Comparison of ENCODE assay signal across 16 mouse cellular contexts in genomic region chr6:111965766-111966165, GRCm38 (mm10).
DNase-seq lines count a peak whose midpoint lies in the region; ATAC-seq and TF ChIP-seq lines count a peak whose summit lies in the region.
"Had no signal": no experiment of that assay in that cellular context is flagged by ENCODE, and none has a peak within 500 bp of the region (broad histone marks: within the 10 kb centered on the region; RNA-seq: fewer than 3 reads in every experiment).

No protein-coding gene starts in this region.

- H3K9ac ChIP-seq in heart, embryonic 11.5 days (ENCODE audit: low read depth, low read length): no peak overlapping the region
- no peak overlapping the region for H3K9ac ChIP-seq in midbrain, postnatal 0 days (replicated peaks; ENCODE audit: low read length, poor library complexity, severe bottlenecking)
- H3K9ac ChIP-seq in midbrain, embryonic 13.5 days (replicated peaks): no peak overlapping the region
- H3K9ac ChIP-seq: forebrain, embryonic 15.5 days; hindbrain, embryonic 15.5 days; kidney, embryonic 15.5 days; liver, embryonic 15.5 days had no signal

- no peaks in the 10 kb centered on the region for H3K27me3 ChIP-seq in heart, embryonic 11.5 days (ENCODE audit: control insufficient read depth, insufficient read depth, low read length)
- no peaks in the 10 kb centered on the region for H3K27me3 ChIP-seq in midbrain, postnatal 0 days (ENCODE audit: insufficient read depth, low read length)
- no peaks in the 10 kb centered on the region for H3K27me3 ChIP-seq in midbrain, embryonic 13.5 days
- H3K27me3 ChIP-seq: forebrain, embryonic 15.5 days; hindbrain, embryonic 15.5 days; kidney, embryonic 15.5 days; liver, embryonic 15.5 days had no signal

- H3K4me1 ChIP-seq in heart, embryonic 11.5 days (ENCODE audit: control insufficient read depth, insufficient read depth, low read length): no peaks in the 10 kb centered on the region
- H3K4me1 ChIP-seq in midbrain, postnatal 0 days (ENCODE audit: insufficient read depth, low read length): no peaks in the 10 kb centered on the region
- no peaks in the 10 kb centered on the region for H3K4me1 ChIP-seq in midbrain, embryonic 13.5 days (replicated peaks)
- H3K4me1 ChIP-seq: forebrain, embryonic 15.5 days; hindbrain, embryonic 15.5 days; kidney, embryonic 15.5 days; limb, embryonic 10.5 days; liver, embryonic 15.5 days had no signal

- peak; percentile 94 for DNase-seq in heart, adult 11 months
- DNase-seq in midbrain, postnatal 0 days (ENCODE audit: low spot score): peak; percentile 12
- DNase-seq in brain, adult 2 months (ENCODE audit: low read depth, low spot score): peak; percentile 19
- peak; percentile 9 for DNase-seq in testis, postnatal 14 days (ENCODE audit: low spot score)
- no peak for DNase-seq in left cerebral cortex, adult 11 months (ENCODE audit: low spot score)
- no peak for DNase-seq in spleen, postnatal 10 days (ENCODE audit: low spot score in 2 of 2)
- DNase-seq: B cell, adult 2 months; gastrocnemius, postnatal 10 days had no signal

- no peak overlapping the region for H3K4me2 ChIP-seq in heart, embryonic 11.5 days
- no peak overlapping the region for H3K4me2 ChIP-seq in midbrain, postnatal 0 days (ENCODE audit: low read depth, low read length, poor library complexity, severe bottlenecking)
- H3K4me2 ChIP-seq in midbrain, embryonic 13.5 days (replicated peaks): no peak overlapping the region
- H3K4me2 ChIP-seq: forebrain, embryonic 15.5 days; hindbrain, embryonic 15.5 days; kidney, embryonic 15.5 days; liver, embryonic 15.5 days had no signal

- ATAC-seq in heart, embryonic 11.5 days (replicated peaks; ENCODE audit: insufficient number of reproducible peaks, low FRiP score, low TSS enrichment): no peak
- ATAC-seq in midbrain, postnatal 0 days (ENCODE audit: low FRiP score): no peak
- no peak for ATAC-seq in midbrain, embryonic 13.5 days
- ATAC-seq: forebrain, embryonic 15.5 days had no signal

- H3K4me3 ChIP-seq in heart, embryonic 11.5 days (ENCODE audit: low read depth, low read length): no peak overlapping the region
- H3K4me3 ChIP-seq in midbrain, postnatal 0 days (ENCODE audit: low read depth, low read length): no peak overlapping the region
- H3K4me3 ChIP-seq in midbrain, embryonic 13.5 days (replicated peaks): no peak overlapping the region
- H3K4me3 ChIP-seq: forebrain, embryonic 15.5 days; hindbrain, embryonic 15.5 days; kidney, embryonic 15.5 days; limb, embryonic 10.5 days; liver, embryonic 15.5 days had no signal

- H3K36me3 ChIP-seq in heart, embryonic 11.5 days (ENCODE audit: control insufficient read depth, insufficient read depth, low read length): no peaks in the 10 kb centered on the region
- H3K36me3 ChIP-seq in midbrain, postnatal 0 days (ENCODE audit: insufficient read depth, low read length): no peaks in the 10 kb centered on the region
- H3K36me3 ChIP-seq in midbrain, embryonic 13.5 days: no peaks in the 10 kb centered on the region
- H3K36me3 ChIP-seq: forebrain, embryonic 15.5 days; hindbrain, embryonic 15.5 days; kidney, embryonic 15.5 days; limb, embryonic 10.5 days; liver, embryonic 15.5 days had no signal

- H3K9me3 ChIP-seq in heart, embryonic 11.5 days (replicated peaks; ENCODE audit: control insufficient read depth, low read length): no peaks in the 10 kb centered on the region
- H3K9me3 ChIP-seq in midbrain, postnatal 0 days (ENCODE audit: low read length): no peaks in the 10 kb centered on the region
- H3K9me3 ChIP-seq in midbrain, embryonic 13.5 days: no peaks in the 10 kb centered on the region
- H3K9me3 ChIP-seq: forebrain, embryonic 15.5 days; hindbrain, embryonic 15.5 days; kidney, embryonic 15.5 days; limb, embryonic 10.5 days; liver, embryonic 15.5 days had no signal

- WGBS in heart, embryonic 11.5 days (ENCODE audit: insufficient replicate concordance): 74% methylated on average over 3 of the region's 3 CpGs
- 67% methylated on average over 3 of the region's 3 CpGs for WGBS in midbrain, postnatal 0 days
- 48% methylated on average over 3 of the region's 3 CpGs for WGBS in midbrain, embryonic 13.5 days

- H3K27ac ChIP-seq in heart, embryonic 11.5 days (ENCODE audit: low read depth, low read length): no peak overlapping the region
- no peak overlapping the region for H3K27ac ChIP-seq in midbrain, postnatal 0 days (ENCODE audit: low read depth, low read length)
- H3K27ac ChIP-seq in midbrain, embryonic 13.5 days: no peak overlapping the region
- H3K27ac ChIP-seq: forebrain, embryonic 15.5 days; hindbrain, embryonic 15.5 days; kidney, embryonic 15.5 days; limb, embryonic 10.5 days; liver, embryonic 15.5 days; stomach, postnatal 0 days had no signal

- no peak for TF ChIP-seq CTCF in midbrain, postnatal 0 days (IDR thresholded peaks at IDR 0.05)

Comparison
In these comparisons a context has a peak if more than half of its experiments do, and no peak if none do; other contexts are left out.
1. DNase-seq: peak in heart, adult 11 months (single experiment), midbrain, postnatal 0 days (single experiment), brain, adult 2 months (single experiment) and testis, postnatal 14 days (single experiment); none in left cerebral cortex, adult 11 months (single experiment) and spleen, postnatal 10 days (0 of 2).